Mouse (Mus musculus): Measurements from ENCODE around the gene Mcm6.
"Not testable (repeated sequence)": the region's sequence is repeated elsewhere in the genome, so short reads cannot be mapped to it uniquely, and the experiment has no call there.

Mcm6 gene

GRCm38 (mm10) chr1:128330313-128330712, 29.2 kb downstream of the Mcm6 start:
- no peak for DNase-seq (ENCODE audit: low spot score)

DNA sequence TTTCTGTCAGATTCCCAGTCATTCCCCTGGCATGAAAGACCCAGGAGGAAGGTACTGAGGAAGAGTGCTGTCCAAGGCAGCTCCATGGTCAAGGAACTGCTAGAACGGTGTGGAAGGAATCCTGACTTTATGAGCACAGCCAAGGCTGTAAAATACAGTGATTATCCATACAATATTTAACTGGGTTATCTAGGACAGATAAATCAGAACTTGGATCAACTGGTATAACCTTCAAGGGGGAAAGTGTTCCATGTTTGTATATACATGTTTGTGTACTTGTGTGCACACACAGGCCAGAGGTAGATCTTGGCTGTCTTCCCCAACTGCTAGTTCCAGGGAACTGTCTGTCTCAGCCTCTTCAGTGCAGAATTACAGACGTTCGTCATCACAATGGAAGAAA, 31.2 kb downstream of the Mcm6 start, which contains the start of gene Lct:
Gene Lct, minus strand, starts transcription at position 101 of the 400 bp plus-strand sequence.
- no peak for DNase-seq (ENCODE audit: low spot score)

GRCm38 (mm10) chr1:128327165-128327564, 32.3 kb downstream of the Mcm6 start:
- DNase-seq (ENCODE audit: low spot score), result no peak

DNA sequence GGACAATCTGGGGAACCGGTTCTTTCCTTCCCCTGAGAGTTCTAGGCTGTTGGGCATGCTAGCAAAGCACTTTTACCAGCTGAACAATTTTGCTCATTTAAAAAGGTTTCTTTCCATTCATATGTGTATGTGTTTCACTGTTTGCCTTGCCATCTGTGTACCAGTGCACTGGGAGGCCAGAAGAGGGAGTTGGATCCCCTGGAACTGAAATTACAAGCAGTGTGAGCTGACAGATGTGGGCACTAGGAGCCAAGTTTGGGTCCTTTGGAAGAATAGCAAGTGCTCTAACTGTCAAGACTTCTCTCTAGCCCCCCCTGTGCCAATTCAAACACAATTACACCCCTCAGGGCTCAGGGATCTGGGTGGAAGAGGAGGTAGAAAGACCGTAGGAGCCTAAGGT, 34.7 kb downstream of the Mcm6 start:
- no peak for DNase-seq (ENCODE audit: low spot score)

DNA sequence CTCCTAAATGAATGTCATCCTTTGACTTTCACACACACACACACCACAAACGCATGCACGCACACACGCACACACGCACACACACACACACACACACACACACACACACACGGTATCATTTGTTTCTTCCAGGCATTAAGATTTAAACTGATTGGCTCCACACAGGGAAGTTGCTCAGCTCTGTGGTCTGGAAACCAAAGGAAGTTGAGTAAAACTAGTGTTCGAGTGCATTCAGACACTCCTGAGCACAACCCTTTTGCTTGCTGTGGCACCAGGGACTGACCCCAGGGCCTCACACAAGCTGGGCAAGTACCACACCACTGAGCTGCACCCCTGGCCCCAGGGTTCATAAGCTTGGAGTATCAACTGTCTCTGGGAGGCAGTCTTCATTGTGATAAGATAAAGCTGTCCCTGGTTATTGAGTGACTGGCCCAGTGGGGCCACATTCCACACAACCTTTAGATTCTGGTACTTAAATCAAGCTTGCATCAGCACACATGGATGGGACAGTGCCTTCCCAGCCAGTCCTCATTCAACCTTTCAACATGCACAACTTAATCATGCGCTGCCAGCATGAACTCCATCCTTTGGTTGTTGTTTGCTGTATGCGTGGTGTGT, 36.3 kb downstream of the Mcm6 start:
- DNase-seq (ENCODE audit: low spot score), result no peak

DNA sequence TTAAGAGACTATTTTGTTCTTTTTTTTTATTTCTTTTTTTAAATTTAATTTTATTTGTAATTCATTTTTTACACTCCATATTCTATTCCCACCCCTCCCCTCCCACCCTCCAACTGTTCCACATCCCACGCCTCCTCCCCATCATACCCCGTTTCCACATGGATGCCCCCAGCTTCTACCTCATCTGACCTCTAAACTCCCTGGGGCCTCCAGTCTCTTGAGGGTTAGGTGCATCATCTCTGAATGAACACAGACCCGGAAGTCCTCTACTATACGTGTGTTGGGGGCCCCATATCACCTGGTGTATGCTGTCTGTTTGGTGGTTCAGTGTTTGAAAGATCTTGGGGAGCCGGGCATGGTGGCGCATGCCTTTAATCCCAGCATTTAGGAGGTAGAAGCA, 40.2 kb downstream of the Mcm6 start:
- not testable (repeated sequence) for DNase-seq (ENCODE audit: low spot score)

- DNase-seq (ENCODE audit: low spot score), result no peak
These were observed 44.8 kb downstream of the Mcm6 start for GRCm38 (mm10) chr1:128314665-128315064.

GRCm38 (mm10) chr1:128309043-128309442, 50.4 kb downstream of the Mcm6 start:
- DNase-seq (ENCODE audit: low spot score), result no peak

- no peak for DNase-seq (ENCODE audit: low spot score)
These were observed 55.6 kb downstream of the Mcm6 start for GRCm38 (mm10) chr1:128303900-128304299.

DNA sequence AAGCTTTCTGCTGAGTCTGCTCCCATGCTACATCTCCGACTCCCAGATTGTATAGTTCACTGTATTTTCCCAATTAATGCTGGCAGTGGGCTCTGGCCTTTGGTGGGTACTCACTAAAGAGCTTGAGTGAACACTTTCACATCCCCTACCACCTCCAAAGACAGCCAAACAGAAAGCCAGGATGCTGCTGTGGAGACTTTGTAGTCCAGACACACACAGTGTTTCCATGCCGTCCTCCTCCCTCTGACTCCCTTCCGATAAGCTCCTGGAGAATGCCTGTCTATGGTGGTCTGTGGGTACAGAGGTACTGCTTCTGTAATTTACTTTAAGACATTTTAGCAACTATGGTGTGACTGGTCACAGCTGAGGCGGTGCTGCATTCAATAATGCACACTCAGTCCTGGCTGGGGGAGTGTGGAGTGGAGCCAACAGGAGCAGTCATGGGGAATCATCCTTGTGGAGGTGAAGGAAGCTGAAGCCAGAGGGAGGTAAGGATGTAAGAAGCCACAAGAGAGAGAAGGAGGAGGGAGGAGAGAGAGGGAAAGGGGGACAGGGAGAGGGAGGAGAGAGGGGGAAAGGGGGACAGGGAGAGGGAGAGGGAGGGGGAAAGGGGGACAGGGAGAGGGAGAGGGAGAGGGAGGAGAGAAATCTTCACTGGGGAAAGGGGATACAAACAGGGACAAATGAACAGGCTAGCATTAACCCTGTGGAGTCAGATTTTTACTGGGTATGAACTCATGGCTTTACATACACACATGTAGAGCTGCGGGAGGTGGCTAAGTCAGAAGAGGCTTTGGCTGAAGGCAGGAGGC, 63.5 kb downstream of the Mcm6 start:
- DNase-seq (ENCODE audit: low spot score), result no peak

GRCm38 (mm10) chr1:128295296-128295695, 64.2 kb downstream of the Mcm6 start:
- no peak for DNase-seq (ENCODE audit: low spot score)

DNA sequence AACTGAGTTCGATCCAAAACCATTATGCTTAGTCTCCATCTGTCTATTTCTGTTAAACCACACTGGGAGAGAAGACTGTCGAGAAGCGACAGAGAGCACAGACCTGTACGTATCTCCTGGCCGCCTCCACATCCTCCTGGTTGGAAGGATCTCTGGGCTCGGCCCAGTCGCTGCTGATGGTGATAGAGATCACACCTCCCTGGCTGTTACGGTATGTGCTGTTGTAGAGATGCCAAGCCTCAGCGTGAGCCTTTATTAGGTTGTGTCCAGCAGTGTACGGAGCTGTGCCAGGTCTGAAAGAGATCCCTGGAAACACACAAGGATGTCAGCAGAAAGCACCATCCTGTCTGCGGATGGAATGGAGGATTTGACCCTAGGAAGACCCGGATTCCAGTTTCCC, 65.9 kb downstream of the Mcm6 start:
- no peak for DNase-seq (ENCODE audit: low spot score)

- DNase-seq (ENCODE audit: low spot score), result no peak
These were observed 69.2 kb downstream of the Mcm6 start for GRCm38 (mm10) chr1:128290295-128290694.

- no peak for DNase-seq (ENCODE audit: low spot score)
These were observed 74.3 kb downstream of the Mcm6 start for GRCm38 (mm10) chr1:128285136-128285535.

GRCm38 (mm10) chr1:128284157-128284690, 75.2 kb downstream of the Mcm6 start:
- no peak for DNase-seq (ENCODE audit: low spot score)

DNA sequence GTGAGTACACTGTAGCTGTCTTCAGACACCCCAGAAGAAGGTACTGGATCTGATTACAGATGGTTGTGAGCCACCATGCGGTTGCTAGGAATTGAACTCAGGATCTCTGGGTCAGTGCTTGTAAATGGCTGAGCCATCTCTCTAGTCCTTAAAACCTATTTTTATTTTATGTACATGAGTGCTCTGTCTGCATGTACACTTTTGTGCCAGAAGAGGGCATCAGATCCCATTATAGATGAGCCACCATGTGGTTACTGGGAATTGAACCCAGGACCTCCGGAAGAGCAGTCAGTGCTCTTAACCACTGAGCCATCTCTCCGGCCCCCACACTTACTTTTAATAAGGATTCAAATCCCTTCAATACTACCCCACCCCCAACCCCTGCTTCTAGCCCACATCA, 76.5 kb downstream of the Mcm6 start:
- DNase-seq (ENCODE audit: low spot score), result no peak

DNA sequence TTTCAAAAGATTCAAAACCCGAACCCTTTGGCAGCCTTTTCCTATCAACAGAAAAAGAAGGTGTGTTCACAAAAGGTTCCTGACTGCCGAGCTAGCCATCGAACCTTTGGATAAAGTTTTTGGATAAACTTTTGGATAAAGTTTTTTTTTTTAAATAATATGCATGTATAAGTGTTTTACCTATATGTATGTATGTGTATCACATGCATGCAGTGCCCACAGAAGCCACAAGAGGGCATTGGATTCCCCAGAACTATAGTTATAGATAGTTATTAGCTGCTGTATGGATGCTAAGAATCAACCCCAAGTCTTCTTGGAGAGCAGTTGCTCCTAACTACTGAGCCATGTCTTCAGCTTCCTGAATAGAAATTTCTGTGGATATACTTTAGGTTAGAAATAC, 77.7 kb downstream of the Mcm6 start:
- no peak for DNase-seq (ENCODE audit: low spot score)

All from T-cell, adult 2 months (primary cell).